Mouse (Mus musculus) kidney, adult 2 months (tissue): ENCODE measurements around the gene H2afy. TPM values are rescaled to one million over a fixed set of nuclear protein-coding genes. Genes with fewer than 3 reads are reported as not detected.

Experiments
- DNase-seq: peaks from one replicate; pipeline ENCODE4 v3.0.0; 2021
- H3K27ac ChIP-seq: fragments of 200-500 bp; 2 replicates; pipeline ENCODE4 v1.5.1; 2012; ENCODE audit warnings: low read depth, low read length, control low read depth, inconsistent platforms; ENCODE audit not compliant: insufficient read depth
- H3K27me3 ChIP-seq: fragments of 200-500 bp; replicated peaks from 2 replicates; pipeline ENCODE4 v1.6.1; 2012; ENCODE audit warnings: mild to moderate bottlenecking, moderate library complexity, low read length, inconsistent platforms; ENCODE audit not compliant: control insufficient read depth, insufficient read depth
- H3K36me3 ChIP-seq: fragments of 200-500 bp; 2 replicates; pipeline ENCODE4 v1.6.1; 2012; ENCODE audit warnings: mild to moderate bottlenecking, moderate library complexity, low read length, inconsistent platforms; ENCODE audit not compliant: control insufficient read depth, insufficient read depth
- H3K4me1 ChIP-seq: fragments of 200-500 bp; 2 replicates; pipeline ENCODE4 v1.6.1; 2011; ENCODE audit warnings: low read length; ENCODE audit not compliant: control insufficient read depth, insufficient read depth
- H3K4me3 ChIP-seq: fragments of 200-500 bp; 2 replicates; pipeline ENCODE4 v1.5.1; 2011; ENCODE audit warnings: mild to moderate bottlenecking, low read depth, low read length, control low read depth; ENCODE audit not compliant: insufficient read depth
- CTCF ChIP-seq: fragments of 200-500 bp; conservative IDR thresholded peaks from 2 replicates; pipeline ENCODE4 v1.5.1; 2011; ENCODE audit warnings: low read depth, mild to moderate bottlenecking, control low read depth, low read length, moderate library complexity, mixed read lengths; ENCODE audit not compliant: insufficient read depth, insufficient read length
- POLR2A ChIP-seq: fragments of 200-500 bp; IDR thresholded peaks from one replicate; pipeline ENCODE4 v1.6.1; 2011; ENCODE audit warnings: low read depth, low read length, control low read depth
- WGBS: fragments of 180-500 bp; shearing (Covaris S2); methylation state at CpG from one replicate; pipeline ENCODE4 v1.1.7; 2018; 5-methylcytosine and 5-hydroxymethylcytosine counted together
- polyA plus RNA-seq: library from polyadenylated mRNA; depleted of rRNA; stranded (reverse); fragments of >200 nt; gene quantifications from 2 replicates; pipeline ENCODE4 v1.2.3, GENCODE M21; 2012

The H2afy gene
- polyA plus RNA-seq, 1 experiment = 89.3 TPM

GRCm38 (mm10) chr13:56172106-56172505, 35.9 kb upstream of the H2afy start:
- Histone ChIP-seq H3K27ac (no peak overlapping the region), H3K27me3 (no peaks in the 10 kb centered on the region), H3K4me3 (no peak overlapping the region), H3K4me1 (no peaks in the 10 kb centered on the region), H3K36me3 (no peaks in the 10 kb centered on the region)
- WGBS = 86% methylated on average over 7 of the region's 7 CpGs
- TF ChIP-seq CTCF (no peak), POLR2A (no peak)
- DNase-seq = no peak

GRCm38 (mm10) chr13:56168403-56168781, 32.2 kb upstream of the H2afy start:
- no peak for DNase-seq
- Histone ChIP-seq H3K27ac (no peak overlapping the region), H3K4me3 (no peak overlapping the region), H3K27me3 (no peaks in the 10 kb centered on the region), H3K4me1 (no peaks in the 10 kb centered on the region), H3K36me3 (no peaks in the 10 kb centered on the region)
- 82% methylated on average over 3 of the region's 3 CpGs for WGBS
- no peak for TF ChIP-seq CTCF
- TF ChIP-seq POLR2A = no peak

- Histone ChIP-seq H3K36me3 (no peaks in the 10 kb centered on the region), H3K27me3 (no peaks in the 10 kb centered on the region), H3K27ac (no peak overlapping the region), H3K4me3 (no peak overlapping the region), H3K4me1 (no peaks in the 10 kb centered on the region)
- 35% methylated on average over 14 of the region's 14 CpGs for WGBS
- DNase-seq = no peak
- TF ChIP-seq POLR2A = no peak
- peak; percentile 77 for TF ChIP-seq CTCF
These were observed 31.6 kb upstream of the H2afy start for GRCm38 (mm10) chr13:56167446-56168402.

- WGBS = 78% methylated on average over 11 of the region's 11 CpGs
- H3K36me3 ChIP-seq = no peaks in the 10 kb centered on the region
- DNase-seq = no peak
These were observed 29.4 kb upstream of the H2afy start for GRCm38 (mm10) chr13:56165561-56165960.

GRCm38 (mm10) chr13:56164372-56164771, 28.2 kb upstream of the H2afy start:
- no peak for DNase-seq
- no peaks in the 10 kb centered on the region for H3K27me3 ChIP-seq
- H3K27ac ChIP-seq = no peak overlapping the region
- no peak overlapping the region for H3K4me3 ChIP-seq
- no peaks in the 10 kb centered on the region for H3K4me1 ChIP-seq
- WGBS = 77% methylated on average over 3 of the region's 3 CpGs
- no peak for TF ChIP-seq CTCF
- no peak for TF ChIP-seq POLR2A
- no peaks in the 10 kb centered on the region for H3K36me3 ChIP-seq

More at GRCm38 (mm10) chr13:56165561-56165960, 29.4 kb upstream of the H2afy start:
- H3K27ac ChIP-seq = no peak overlapping the region
- no peaks in the 10 kb centered on the region for H3K27me3 ChIP-seq
- H3K4me3 ChIP-seq = no peak overlapping the region
- TF ChIP-seq POLR2A (no peak), CTCF (no peak)
- no peaks in the 10 kb centered on the region for H3K4me1 ChIP-seq

DNA sequence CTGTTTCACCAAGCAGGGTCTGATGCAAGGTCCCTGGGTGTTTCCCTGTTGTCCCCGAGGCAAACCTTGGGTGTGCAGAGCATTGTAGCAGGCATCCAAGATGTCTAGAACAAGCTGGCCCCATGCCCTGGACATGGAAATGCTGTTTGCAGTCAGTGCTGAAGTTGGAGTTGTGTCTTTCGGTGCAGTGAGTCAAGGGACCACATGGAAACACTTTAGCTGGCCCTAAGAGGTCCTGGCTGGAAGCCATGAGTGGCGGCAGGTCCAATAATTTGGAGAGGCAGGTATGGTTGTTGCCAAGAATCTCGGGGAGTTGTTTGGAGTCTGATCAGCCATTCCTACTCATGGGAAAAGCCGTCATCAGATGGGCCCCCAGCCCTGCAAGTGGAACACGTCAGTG, 27.6 kb upstream of the H2afy start:
- Histone ChIP-seq H3K4me1 (no peaks in the 10 kb centered on the region), H3K4me3 (no peak overlapping the region), H3K36me3 (no peaks in the 10 kb centered on the region), H3K27ac (no peak overlapping the region), H3K27me3 (no peaks in the 10 kb centered on the region)
- no peak for DNase-seq
- 68% methylated on average over 6 of the region's 6 CpGs for WGBS
- TF ChIP-seq POLR2A (no peak), CTCF (no peak)

DNA sequence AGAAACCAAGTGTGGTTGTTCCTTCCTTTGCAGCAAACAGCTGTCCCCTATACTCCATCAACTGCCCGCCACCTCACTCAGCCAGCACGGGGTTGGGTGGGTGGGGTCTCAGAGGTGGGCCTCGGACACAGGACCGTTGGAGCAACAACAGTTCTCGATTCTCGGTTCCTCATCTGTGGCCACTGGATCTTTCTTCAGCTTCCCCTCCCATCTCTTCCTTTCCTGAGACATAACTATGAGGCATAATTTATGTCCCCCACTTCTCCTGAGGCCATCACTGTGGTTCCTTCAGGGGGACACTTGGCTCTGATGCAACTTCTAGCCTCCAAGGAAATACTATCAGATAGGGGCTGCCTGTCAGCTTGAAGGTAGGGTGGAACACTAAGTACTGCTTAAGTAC, 26.7 kb upstream of the H2afy start:
- Histone ChIP-seq H3K36me3 (no peaks in the 10 kb centered on the region), H3K27ac (no peak overlapping the region), H3K4me3 (no peak overlapping the region), H3K4me1 (no peaks in the 10 kb centered on the region), H3K27me3 (no peaks in the 10 kb centered on the region)
- 53% methylated on average over 6 of the region's 6 CpGs for WGBS
- DNase-seq = no peak
- TF ChIP-seq CTCF = no peak
- no peak for TF ChIP-seq POLR2A
